Mouse (Mus musculus) limb, embryonic 13.5 days (tissue): ENCODE measurements around the gene Gemin7. TPM values are rescaled to one million over a fixed set of nuclear protein-coding genes. Genes with fewer than 3 reads are reported as not detected.

Experiments used
- ATAC-seq: fragments of 200-750 bp; cut with Nextera tagmentation; 2 replicates; pipeline ENCODE4 v1.8.0; 2017; ENCODE audit warnings: low read depth, moderate number of reproducible peaks, moderate TSS enrichment; ENCODE audit not compliant: low FRiP score
- H3K27ac ChIP-seq: fragments of 300-500 bp; sonication (generic); 2 replicates; pipeline ENCODE4 v1.5.1; 2015; ENCODE audit warnings: inconsistent platforms, mild to moderate bottlenecking, moderate library complexity
- H3K27me3 ChIP-seq: fragments of 300-500 bp; sonication (generic); 2 replicates; pipeline ENCODE4 v1.6.1; 2015; ENCODE audit warnings: mild to moderate bottlenecking, inconsistent platforms
- H3K36me3 ChIP-seq: fragments of 300-500 bp; sonication (generic); 2 replicates; pipeline ENCODE4 v1.6.1; 2015; ENCODE audit warnings: inconsistent platforms, mild to moderate bottlenecking, moderate library complexity
- H3K4me1 ChIP-seq: fragments of 300-500 bp; sonication (generic); 2 replicates; pipeline ENCODE4 v1.6.1; 2015; ENCODE audit warnings: inconsistent platforms
- H3K4me2 ChIP-seq: fragments of 300-500 bp; sonication (generic); replicated peaks from 2 replicates; pipeline ENCODE4 v1.6.1; 2015; ENCODE audit warnings: inconsistent platforms, mild to moderate bottlenecking, moderate library complexity
- H3K4me3 ChIP-seq: fragments of 300-500 bp; sonication (generic); 2 replicates; pipeline ENCODE4 v1.5.1; 2015; ENCODE audit warnings: moderate library complexity, mild to moderate bottlenecking, inconsistent platforms
- H3K9ac ChIP-seq: fragments of 300-500 bp; sonication (generic); 2 replicates; pipeline ENCODE4 v1.6.1; 2015; ENCODE audit warnings: mild to moderate bottlenecking, inconsistent platforms
- H3K9me3 ChIP-seq: fragments of 300-500 bp; sonication (generic); 2 replicates; pipeline ENCODE4 v1.6.1; 2016; ENCODE audit warnings: inconsistent platforms
- WGBS: fragments of 180-500 bp; shearing (Covaris S2); methylation state at CpG from one replicate; pipeline ENCODE4 v1.1.7; 2015; 5-methylcytosine and 5-hydroxymethylcytosine counted together
- polyA plus RNA-seq: library from polyadenylated mRNA; unstranded; fragments of >200 nt; fragmentation: Nextera tagmentation; extraction: Ambion mirVana; gene quantifications from 2 replicates; pipeline ENCODE4 v1.2.1, GENCODE M21; 2015

Gene Gemin7
- polyA plus RNA-seq, 1 experiment from 2014 or later, result 167 TPM

DNA sequence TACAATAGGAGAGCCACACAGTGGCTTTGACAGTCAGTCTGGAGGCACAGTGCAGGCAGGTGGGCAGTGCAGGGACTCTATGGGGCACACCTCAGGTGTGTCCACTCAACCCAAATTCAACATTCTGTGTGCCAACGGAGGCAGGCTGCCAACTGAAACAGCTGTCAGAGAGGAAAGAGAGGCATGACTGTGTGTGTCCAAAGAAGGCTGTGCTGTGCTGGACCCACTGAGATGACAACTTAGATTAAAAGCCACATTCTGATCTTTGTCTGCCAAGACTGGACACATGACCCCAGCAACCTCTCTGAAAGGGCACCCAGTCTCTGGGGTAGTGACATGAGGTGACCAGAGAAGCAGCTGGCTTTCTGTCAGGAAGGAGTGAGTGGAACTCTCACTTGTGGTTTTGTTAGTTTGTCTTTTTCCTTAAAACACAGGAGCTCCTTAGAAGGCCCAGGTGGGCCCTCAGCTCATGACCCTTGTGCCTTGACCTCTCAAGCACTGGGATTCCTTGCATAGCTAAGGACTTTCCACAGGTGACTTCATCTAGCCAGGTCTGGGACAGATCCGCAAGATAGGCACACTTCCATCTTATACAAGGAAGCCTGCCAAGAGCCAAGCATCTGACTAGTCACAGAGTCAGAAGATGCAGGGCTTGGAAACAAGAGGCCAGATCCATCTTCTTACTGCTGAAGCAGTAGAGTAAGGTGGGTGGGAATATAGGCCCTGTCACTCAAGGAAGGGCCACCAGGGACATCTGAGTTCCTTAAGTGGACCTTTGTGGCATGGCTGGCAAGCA, 36.4 kb downstream of the Gemin7 start:
- Histone ChIP-seq H3K4me2 (no peak overlapping the region), H3K9ac (no peak overlapping the region), H3K36me3 (peaks cover under 1% of the 10 kb centered on the region; the same call in 1 of the 2 replicates), H3K9me3 (no peaks in the 10 kb centered on the region), H3K4me1 (peaks cover 37% of the 10 kb centered on the region), H3K4me3 (no peak overlapping the region), H3K27me3 (no peaks in the 10 kb centered on the region), H3K27ac (no peak overlapping the region)
- no peak for ATAC-seq
- 99% methylated on average over 2 of the region's 2 CpGs for WGBS

DNA sequence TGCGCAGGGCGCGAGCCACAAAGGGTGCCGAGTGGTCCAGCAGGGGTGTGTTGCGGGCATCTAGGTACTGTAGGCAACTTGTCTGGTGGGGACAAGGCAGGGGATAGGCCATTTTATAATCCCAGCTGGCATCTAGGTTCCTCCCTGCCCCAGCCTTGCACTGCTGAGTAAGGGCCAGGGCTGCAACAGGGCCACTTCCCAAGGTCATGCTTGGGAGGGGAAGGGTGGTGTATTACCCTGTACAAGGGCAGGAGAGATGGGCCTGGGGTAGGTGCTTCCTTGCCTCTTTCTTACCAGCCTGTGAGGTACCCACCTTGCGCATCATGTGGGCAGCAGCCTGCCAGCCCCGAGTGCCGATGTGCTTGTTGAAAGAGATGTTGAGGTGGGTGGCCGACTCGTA, 42.7 kb downstream of the Gemin7 start:
- H3K36me3 ChIP-seq, result peaks cover 63% of the 10 kb centered on the region
- ATAC-seq, result no peak
- H3K4me1 ChIP-seq, result peaks cover 15% of the 10 kb centered on the region
- 93% methylated on average over 10 of the region's 10 CpGs for WGBS
- H3K27ac ChIP-seq, result no peak overlapping the region
- H3K27me3 ChIP-seq, result no peaks in the 10 kb centered on the region
- no peak overlapping the region for H3K9ac ChIP-seq
- H3K4me3 ChIP-seq, result no peak overlapping the region
- no peaks in the 10 kb centered on the region for H3K9me3 ChIP-seq
- H3K4me2 ChIP-seq, result no peak overlapping the region

DNA sequence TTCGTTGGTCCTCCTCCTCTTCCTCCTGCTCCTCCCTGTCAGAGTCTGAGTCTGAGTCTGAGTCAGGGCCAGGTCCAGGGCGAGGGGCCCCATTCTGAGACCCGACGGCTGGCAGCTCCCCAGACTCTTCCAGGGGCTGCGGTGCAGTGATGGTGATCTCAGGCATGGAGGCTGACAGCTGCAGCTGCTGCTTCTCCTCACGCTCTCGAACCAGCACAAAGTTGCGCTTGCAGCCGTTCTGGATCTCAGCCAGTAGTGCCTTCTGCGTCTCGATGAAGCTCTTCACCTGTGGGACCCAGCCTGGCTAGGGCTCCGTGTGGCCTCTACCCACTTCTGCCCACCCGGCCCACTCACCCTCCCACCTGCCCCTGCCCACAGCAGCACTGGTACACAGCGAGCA, 45.2 kb downstream of the Gemin7 start:
- no peak overlapping the region for H3K4me2 ChIP-seq
- H3K9ac ChIP-seq, result no peak overlapping the region
- H3K27me3 ChIP-seq, result no peaks in the 10 kb centered on the region
- H3K4me3 ChIP-seq, result no peak overlapping the region
- no peak overlapping the region for H3K27ac ChIP-seq
- peaks cover 10% of the 10 kb centered on the region for H3K4me1 ChIP-seq
- ATAC-seq, result 0 out of 2 replicates have a peak, but pooled peaks have one; percentile 32
- 91% methylated on average over 14 of the region's 14 CpGs for WGBS
- H3K9me3 ChIP-seq, result no peaks in the 10 kb centered on the region
- H3K36me3 ChIP-seq, result peaks cover 79% of the 10 kb centered on the region

DNA sequence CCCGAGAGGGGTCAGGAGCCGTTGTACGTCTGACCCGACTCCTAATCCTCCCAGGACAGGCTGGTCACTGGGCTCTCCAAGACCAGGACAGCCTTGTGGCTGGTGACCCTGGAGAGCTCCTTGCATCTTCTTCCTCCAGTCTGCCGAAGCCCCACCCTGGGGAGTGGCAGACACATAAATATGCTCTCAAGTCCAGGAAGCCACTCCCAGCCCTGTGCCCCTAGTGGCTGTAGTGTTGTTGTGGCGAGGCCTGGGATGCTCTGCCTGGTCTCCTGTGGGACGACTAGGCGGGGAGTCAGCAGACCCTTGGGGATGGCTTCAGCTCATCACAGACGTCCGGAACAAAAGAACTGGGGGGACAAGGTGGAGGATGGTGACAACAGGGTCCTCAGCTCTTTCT, 46.3 kb downstream of the Gemin7 start:
- Histone ChIP-seq H3K4me1 (0 out of 2 replicates have a peak, but pooled peaks cover under 1% of the 10 kb centered on the region), H3K27ac (no peak overlapping the region), H3K9me3 (no peaks in the 10 kb centered on the region), H3K4me3 (no peak overlapping the region), H3K27me3 (peaks cover 6% of the 10 kb centered on the region; the same call in 1 of the 2 replicates), H3K4me2 (no peak overlapping the region), H3K36me3 (peaks cover 79% of the 10 kb centered on the region), H3K9ac (no peak overlapping the region)
- WGBS, result 70% methylated on average over 10 of the region's 10 CpGs
- ATAC-seq, result no peak

DNA sequence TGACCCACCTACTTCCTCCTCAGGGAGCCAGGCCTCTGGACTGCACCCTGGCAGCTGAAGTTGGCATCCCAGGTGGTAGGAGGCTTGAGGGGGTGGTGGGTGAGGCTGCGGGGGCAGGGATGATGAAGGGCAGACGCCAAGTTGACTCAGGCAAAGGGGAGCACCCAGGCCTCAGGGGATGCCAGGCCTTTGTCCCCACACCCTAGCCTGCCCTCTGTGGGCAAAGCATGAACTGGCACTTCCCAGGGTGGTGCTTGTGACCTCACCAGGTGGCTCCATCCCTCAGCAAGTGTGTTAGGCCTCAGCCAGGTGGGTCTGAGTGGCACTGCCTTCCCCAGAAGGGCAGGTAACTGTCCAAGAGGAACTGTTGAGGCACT, 52.3 kb downstream of the Gemin7 start:
- ATAC-seq, result no peak
- Histone ChIP-seq H3K27ac (no peak overlapping the region), H3K27me3 (peaks cover 66% of the 10 kb centered on the region), H3K9me3 (no peaks in the 10 kb centered on the region), H3K36me3 (peaks cover 20% of the 10 kb centered on the region), H3K4me3 (no peak overlapping the region), H3K4me1 (peaks cover 24% of the 10 kb centered on the region), H3K4me2 (no peak overlapping the region), H3K9ac (no peak overlapping the region)
- 70% methylated on average over 2 of the region's 2 CpGs for WGBS

DNA sequence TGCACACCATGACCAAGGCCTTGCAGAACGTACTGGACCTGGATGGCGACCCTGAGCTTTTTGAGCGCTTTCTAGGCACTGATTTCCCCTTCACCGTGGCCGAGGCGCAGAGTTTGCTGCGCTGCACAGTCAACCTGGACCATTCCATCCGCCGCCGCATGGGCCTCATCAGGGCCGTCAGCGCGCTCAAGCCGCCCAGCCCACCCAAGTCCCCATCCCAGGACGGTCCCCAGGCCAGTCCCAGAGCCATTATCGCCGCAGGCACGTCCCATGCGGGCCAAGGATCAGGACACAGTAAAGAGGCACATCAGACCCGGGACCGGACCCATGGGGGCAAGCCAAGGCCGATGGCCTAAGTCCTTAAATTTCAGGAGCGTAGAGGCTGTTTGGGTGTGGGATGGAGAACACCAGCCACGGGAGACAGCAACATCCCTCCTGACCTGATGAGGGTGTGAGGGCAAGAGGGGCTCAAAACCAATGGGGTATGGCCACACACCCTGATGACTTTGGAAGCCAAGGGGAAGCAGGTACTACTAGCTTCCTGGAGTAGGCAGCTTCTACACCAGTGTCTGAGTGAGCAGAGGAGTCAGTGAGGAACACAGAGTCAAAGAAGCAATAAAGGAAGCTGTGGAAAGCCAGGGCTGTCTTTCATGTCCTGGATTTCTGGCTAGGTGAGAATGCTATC, 52.8 kb downstream of the Gemin7 start:
- no peak overlapping the region for H3K27ac ChIP-seq
- ATAC-seq, result peak; percentile 5; the same call in 1 of the 2 replicates
- H3K4me2 ChIP-seq, result peak overlapping the region; percentile 89
- H3K27me3 ChIP-seq, result peaks cover 71% of the 10 kb centered on the region
- peaks cover 15% of the 10 kb centered on the region for H3K36me3 ChIP-seq
- H3K9ac ChIP-seq, result peak overlapping the region; percentile 51
- H3K4me3 ChIP-seq, result peak overlapping the region; percentile 49
- no peaks in the 10 kb centered on the region for H3K9me3 ChIP-seq
- 13% methylated on average over 24 of the region's 24 CpGs for WGBS
- H3K4me1 ChIP-seq, result peaks cover 29% of the 10 kb centered on the region

DNA sequence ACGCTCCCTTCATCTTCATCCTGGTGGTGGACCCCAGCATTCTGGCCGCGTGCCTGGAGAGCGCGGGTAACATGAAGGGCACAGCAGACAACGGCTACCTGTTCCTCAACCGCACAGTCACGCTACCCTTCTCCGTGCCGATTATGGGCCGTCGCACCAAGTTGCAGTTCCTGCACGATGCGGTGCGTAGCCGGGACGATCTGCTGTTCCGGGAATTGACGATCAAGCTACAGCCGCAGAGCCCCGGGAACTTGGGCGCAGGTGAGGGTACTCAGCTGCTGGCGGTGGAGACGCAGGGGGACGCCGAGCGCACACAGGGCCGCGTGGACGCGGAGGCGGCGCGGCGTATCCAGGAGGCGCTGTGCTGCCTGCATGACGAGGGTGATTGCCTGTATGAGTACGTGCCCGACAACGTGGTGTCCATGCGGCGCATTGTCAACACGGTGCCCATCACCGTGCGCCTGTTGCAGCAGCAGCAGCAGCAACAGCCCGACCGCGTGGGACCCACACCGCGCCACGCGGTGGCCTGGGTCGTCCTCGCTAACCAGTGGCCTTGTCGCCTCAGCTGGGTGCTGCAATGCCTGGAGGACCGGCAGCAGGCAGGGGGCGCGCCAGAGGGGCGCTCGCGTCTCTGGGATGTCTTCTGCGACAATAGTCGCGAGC, 53.5 kb downstream of the Gemin7 start:
- Histone ChIP-seq H3K36me3 (peaks cover 8% of the 10 kb centered on the region), H3K4me2 (peak overlapping the region; percentile 89), H3K4me1 (peaks cover 30% of the 10 kb centered on the region), H3K27me3 (peaks cover 78% of the 10 kb centered on the region), H3K9me3 (no peaks in the 10 kb centered on the region), H3K4me3 (peak overlapping the region; percentile 49), H3K27ac (no peak overlapping the region), H3K9ac (peak overlapping the region; percentile 51)
- under 1% methylated on average over 64 of the region's 64 CpGs for WGBS
- ATAC-seq, result peak; percentile 45

DNA sequence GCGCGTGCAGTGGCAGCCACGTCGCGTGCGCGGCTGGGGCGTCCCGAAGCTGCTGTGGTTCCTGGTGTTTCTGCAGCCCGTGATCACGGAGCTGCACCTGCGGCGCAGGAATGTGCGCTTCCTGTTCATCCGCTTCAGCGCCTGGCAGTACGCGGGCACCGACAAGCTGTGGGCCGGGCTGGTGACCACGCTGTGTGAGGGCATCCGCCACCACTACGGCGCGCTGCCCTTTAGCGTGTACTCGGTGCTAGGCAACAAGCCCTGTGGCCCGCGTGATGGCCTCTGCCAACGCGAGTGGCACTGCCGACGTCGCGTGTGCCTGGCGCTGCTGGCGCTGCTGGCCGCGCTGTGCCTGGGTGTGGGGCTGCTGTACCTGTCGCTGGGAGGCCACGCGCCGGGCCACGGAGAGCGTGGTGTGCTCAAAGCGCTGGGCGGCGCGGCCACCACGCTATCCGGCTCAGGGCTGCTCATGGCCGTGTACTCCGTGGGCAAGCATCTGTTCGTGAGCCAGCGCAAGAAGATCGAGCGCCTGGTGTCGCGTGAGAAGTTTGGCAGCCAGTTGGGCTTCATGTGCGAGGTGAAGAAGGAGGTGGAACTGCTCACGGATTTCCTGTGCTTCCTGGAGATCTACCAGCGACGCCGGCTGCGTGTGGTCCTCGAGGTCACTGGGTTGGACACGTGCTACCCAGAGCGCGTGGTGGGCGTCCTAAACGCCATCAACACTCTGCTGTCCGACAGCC, 54.2 kb downstream of the Gemin7 start:
- peaks cover 30% of the 10 kb centered on the region for H3K4me1 ChIP-seq
- H3K4me2 ChIP-seq, result peak overlapping the region; percentile 89
- ATAC-seq, result no peak
- peaks cover 85% of the 10 kb centered on the region for H3K27me3 ChIP-seq
- no peaks in the 10 kb centered on the region for H3K9me3 ChIP-seq
- 11% methylated on average over 72 of the region's 72 CpGs for WGBS
- H3K27ac ChIP-seq, result no peak overlapping the region
- peak overlapping the region; percentile 49 for H3K4me3 ChIP-seq
- H3K36me3 ChIP-seq, result peaks cover 1% of the 10 kb centered on the region
- H3K9ac ChIP-seq, result peak overlapping the region; percentile 40; the same call in 1 of the 2 replicates

DNA sequence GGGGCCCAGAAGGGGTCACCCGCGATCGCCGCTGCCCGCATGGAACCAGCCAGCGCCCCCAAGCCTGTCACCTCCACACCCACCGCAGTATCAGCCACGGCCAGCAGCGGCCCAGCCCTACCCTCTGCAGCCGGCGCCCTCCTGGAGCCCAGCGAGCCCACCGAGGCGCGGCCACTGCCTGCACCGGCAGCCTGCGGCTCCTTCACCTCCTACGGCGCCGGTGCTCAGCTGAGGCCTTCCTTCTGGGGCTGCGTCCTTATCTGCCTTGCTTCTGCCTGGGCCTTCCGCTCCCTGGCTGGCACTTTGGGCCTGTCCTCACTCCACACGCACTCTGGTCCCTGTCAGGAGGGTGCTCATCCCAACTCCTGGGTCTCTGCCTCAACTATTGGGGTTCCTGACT, 57.4 kb downstream of the Gemin7 start:
- ATAC-seq, result no peak
- WGBS, result 3% methylated on average over 20 of the region's 23 CpGs
- Histone ChIP-seq H3K9me3 (no peaks in the 10 kb centered on the region), H3K27me3 (peaks cover 95% of the 10 kb centered on the region), H3K9ac (peak overlapping the region; percentile 59), H3K36me3 (no peaks in the 10 kb centered on the region), H3K4me3 (peak overlapping the region; percentile 29), H3K4me2 (peak overlapping the region; percentile 58), H3K27ac (no peak overlapping the region), H3K4me1 (peaks cover 35% of the 10 kb centered on the region)

DNA sequence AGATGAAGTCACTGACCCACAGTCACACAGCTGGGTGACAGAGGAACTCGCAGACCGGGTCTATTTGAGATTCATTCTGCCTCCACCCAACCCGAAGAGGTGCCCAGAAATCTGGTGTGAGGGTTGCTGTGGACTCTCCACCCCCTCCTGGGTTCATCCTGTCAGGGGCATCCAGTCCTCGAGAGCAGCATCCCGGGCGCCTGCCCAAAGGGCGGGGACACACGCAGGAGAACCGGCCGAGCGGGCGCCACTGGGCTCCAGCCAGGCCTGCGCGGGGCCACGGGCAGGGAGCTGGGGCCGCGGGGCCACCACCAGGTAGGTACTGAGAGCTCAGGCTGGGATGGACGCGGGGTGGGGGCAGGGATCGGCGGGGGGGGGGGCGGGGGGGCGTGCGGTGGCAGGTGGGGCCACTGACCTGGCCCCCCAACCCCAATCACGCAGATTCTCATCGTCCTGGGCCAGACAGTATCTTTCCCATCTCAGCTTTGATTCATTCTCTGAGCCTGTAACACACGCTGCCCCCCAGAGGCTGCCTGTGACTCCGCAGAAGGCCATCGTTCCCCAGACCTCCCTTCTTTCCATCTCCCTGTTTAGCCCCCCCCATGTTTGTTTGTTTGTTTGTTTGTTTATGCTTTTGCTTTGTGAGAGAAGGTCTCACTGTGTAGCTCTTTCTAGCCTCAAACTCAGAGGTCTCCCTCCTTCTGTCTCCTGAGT, 59.6 kb downstream of the Gemin7 start, which contains the start of gene Nkpd1:
Gene Nkpd1, plus strand, starts transcription at position 187 of the 714 bp plus-strand sequence.
- Histone ChIP-seq H3K9ac (peak within 1 kb of the TSS; percentile 61), H3K4me3 (peak within 1 kb of the TSS; percentile 7; the same call in 1 of the 2 replicates), H3K27me3 (peaks cover 72% of the 10 kb centered on the region)

More for the DNA sequence above, 59.6 kb downstream of the Gemin7 start, which contains the start of gene Nkpd1:
- H3K9me3 ChIP-seq, result no peaks in the 10 kb centered on the region
- no peak for ATAC-seq
- peaks cover 15% of the 10 kb centered on the region for H3K4me1 ChIP-seq
- WGBS, result 4% methylated on average over 26 of the region's 29 CpGs
- H3K4me2 ChIP-seq, result peak within 1 kb of the TSS; percentile 52
- H3K36me3 ChIP-seq, result no peaks in the 10 kb centered on the region
- no peak within 1 kb of the TSS for H3K27ac ChIP-seq
